Mouse (Mus musculus): ENCODE data around the gene Olfr1082.
"Not testable (repeated sequence)": the region's sequence is repeated elsewhere in the genome, so short reads cannot be mapped to it uniquely, and the experiment has no call there.

- TF ChIP-seq GABPA (IDR thresholded peaks at IDR 0.05; ENCODE audit: insufficient replicate concordance, low read depth, low read length); POLR2A (IDR thresholded peaks at IDR 0.05; ENCODE audit: low read depth, low read length); MYC (IDR thresholded peaks at IDR 0.05; ENCODE audit: low read depth, low read length); SMC3 (IDR thresholded peaks at IDR 0.05; ENCODE audit: low read depth, low read length); USF2 (conservative IDR thresholded peaks at IDR 0.05; ENCODE audit: low read depth, low read length); MAX (IDR thresholded peaks at IDR 0.05; ENCODE audit: low read length); NELFE (IDR thresholded peaks at IDR 0.05; ENCODE audit: low read depth, low read length); CTCF (conservative IDR thresholded peaks at IDR 0.05 in 1 of 2, IDR thresholded peaks at IDR 0.05 in 1 of 2; ENCODE audit: low read depth in 2 of 2, low read length in 2 of 2); EP300 (IDR thresholded peaks at IDR 0.05; ENCODE audit: low read length); BHLHE40 (IDR thresholded peaks at IDR 0.05; ENCODE audit: low read depth, low read length); TBP (conservative IDR thresholded peaks at IDR 0.05; ENCODE audit: low read depth, low read length); ZNF384 (IDR thresholded peaks at IDR 0.05; ENCODE audit: low read depth, low read length): not testable (repeated sequence)
Measured at GRCm38 (mm10) chr2:86598866-86599265, at the start of gene Olfr1082.
